Mouse (Mus musculus) intestine, embryonic 15.5 days (tissue): Measurements from ENCODE around the gene Scaf1. TPM values are rescaled to one million over a fixed set of nuclear protein-coding genes. Genes with fewer than 3 reads are reported as not detected.

Source experiments
- ATAC-seq: fragments of 200-750 bp; cut with Nextera tagmentation; 2 replicates; pipeline ENCODE4 v1.8.0; 2017; ENCODE audit warnings: moderate TSS enrichment, moderate library complexity
- H3K27ac ChIP-seq: fragments of 300-500 bp; sonication (generic); 2 replicates; pipeline ENCODE4 v1.5.1; 2015; ENCODE audit warnings: mild to moderate bottlenecking, inconsistent platforms
- H3K27me3 ChIP-seq: fragments of 300-500 bp; sonication (generic); replicated peaks from 2 replicates; pipeline ENCODE4 v1.6.1; 2015; ENCODE audit warnings: inconsistent platforms
- H3K36me3 ChIP-seq: fragments of 300-500 bp; sonication (generic); 2 replicates; pipeline ENCODE4 v1.6.1; 2015; ENCODE audit warnings: inconsistent platforms
- H3K4me1 ChIP-seq: fragments of 300-500 bp; sonication (generic); replicated peaks from 2 replicates; pipeline ENCODE4 v1.6.1; 2015; ENCODE audit warnings: inconsistent platforms
- H3K4me2 ChIP-seq: fragments of 300-500 bp; sonication (generic); replicated peaks from 2 replicates; pipeline ENCODE4 v1.6.1; 2015; ENCODE audit warnings: mild to moderate bottlenecking, inconsistent platforms
- H3K4me3 ChIP-seq: fragments of 300-500 bp; sonication (generic); replicated peaks from 2 replicates; pipeline ENCODE4 v1.5.1; 2015; ENCODE audit warnings: inconsistent platforms
- H3K9ac ChIP-seq: fragments of 300-500 bp; sonication (generic); 2 replicates; pipeline ENCODE4 v1.6.1; 2015; ENCODE audit warnings: inconsistent platforms
- H3K9me3 ChIP-seq: fragments of 300-500 bp; sonication (generic); 2 replicates; pipeline ENCODE4 v1.6.1; 2016; ENCODE audit warnings: inconsistent platforms
- WGBS: fragments of 180-500 bp; shearing (Covaris S2); methylation state at CpG from one replicate; pipeline ENCODE4 v1.1.7; 2015; 5-methylcytosine and 5-hydroxymethylcytosine counted together
- polyA plus RNA-seq: library from polyadenylated mRNA; unstranded; fragments of >200 nt; fragmentation: Nextera tagmentation; extraction: Ambion mirVana; gene quantifications from 2 replicates; pipeline ENCODE4 v1.2.1, GENCODE M21; 2015

Gene Scaf1
- polyA plus RNA-seq, 1 experiment from 2014 or later, result 32.0 TPM

GRCm38 (mm10) chr7:45052181-45052861 is 36.2 kb upstream of the Scaf1 start:
- peaks cover 19% of the 10 kb centered on the region for H3K4me1 ChIP-seq
- no peaks in the 10 kb centered on the region for H3K27me3 ChIP-seq
- H3K27ac ChIP-seq, result peak overlapping the region; percentile 100
- ATAC-seq, result no peak
- peak overlapping the region; percentile 95 for H3K4me2 ChIP-seq
- peaks cover 31% of the 10 kb centered on the region for H3K36me3 ChIP-seq
- under 1% methylated on average over 38 of the region's 38 CpGs for WGBS
- H3K4me3 ChIP-seq, result peak overlapping the region; percentile 78
- peak overlapping the region; percentile 90 for H3K9ac ChIP-seq
- no peaks in the 10 kb centered on the region for H3K9me3 ChIP-seq

DNA sequence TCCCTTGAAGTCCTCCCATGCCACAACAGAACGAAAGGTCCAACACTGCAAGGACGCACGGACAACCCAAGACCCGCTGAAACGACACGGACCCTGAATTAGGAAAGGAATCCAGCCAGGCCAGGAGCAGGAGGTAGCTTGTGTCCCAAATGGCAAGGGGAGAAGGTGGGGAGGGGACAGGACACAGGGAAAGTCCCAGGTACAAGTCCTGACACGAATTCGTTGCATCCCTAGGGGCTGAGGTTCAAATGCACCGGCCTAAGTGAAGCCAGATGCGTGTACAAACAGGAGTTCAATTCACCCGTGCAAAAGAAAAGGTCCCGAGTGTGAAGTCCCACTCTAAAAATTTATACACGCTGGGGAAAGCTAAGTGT is 35.4 kb upstream of the Scaf1 start:
- WGBS, result 2% methylated on average over 13 of the region's 13 CpGs
- Histone ChIP-seq H3K27me3 (no peaks in the 10 kb centered on the region), H3K9me3 (no peaks in the 10 kb centered on the region), H3K27ac (peak overlapping the region; percentile 100), H3K4me1 (peaks cover 19% of the 10 kb centered on the region), H3K4me2 (peak overlapping the region; percentile 95), H3K4me3 (peak overlapping the region; percentile 78), H3K9ac (peak overlapping the region; percentile 90), H3K36me3 (peaks cover 37% of the 10 kb centered on the region)
- no peak for ATAC-seq

GRCm38 (mm10) chr7:45050945-45051600 is 34.9 kb upstream of the Scaf1 start:
- ATAC-seq, result peak; percentile 15; the same call in 1 of the 2 replicates
- Histone ChIP-seq H3K4me3 (peak overlapping the region; percentile 78), H3K4me1 (peaks cover 19% of the 10 kb centered on the region), H3K27me3 (no peaks in the 10 kb centered on the region), H3K4me2 (peak overlapping the region; percentile 95), H3K36me3 (peaks cover 41% of the 10 kb centered on the region), H3K9me3 (no peaks in the 10 kb centered on the region), H3K27ac (peak overlapping the region; percentile 100), H3K9ac (peak overlapping the region; percentile 90)
- WGBS, result 6% methylated on average over 16 of the region's 16 CpGs

DNA sequence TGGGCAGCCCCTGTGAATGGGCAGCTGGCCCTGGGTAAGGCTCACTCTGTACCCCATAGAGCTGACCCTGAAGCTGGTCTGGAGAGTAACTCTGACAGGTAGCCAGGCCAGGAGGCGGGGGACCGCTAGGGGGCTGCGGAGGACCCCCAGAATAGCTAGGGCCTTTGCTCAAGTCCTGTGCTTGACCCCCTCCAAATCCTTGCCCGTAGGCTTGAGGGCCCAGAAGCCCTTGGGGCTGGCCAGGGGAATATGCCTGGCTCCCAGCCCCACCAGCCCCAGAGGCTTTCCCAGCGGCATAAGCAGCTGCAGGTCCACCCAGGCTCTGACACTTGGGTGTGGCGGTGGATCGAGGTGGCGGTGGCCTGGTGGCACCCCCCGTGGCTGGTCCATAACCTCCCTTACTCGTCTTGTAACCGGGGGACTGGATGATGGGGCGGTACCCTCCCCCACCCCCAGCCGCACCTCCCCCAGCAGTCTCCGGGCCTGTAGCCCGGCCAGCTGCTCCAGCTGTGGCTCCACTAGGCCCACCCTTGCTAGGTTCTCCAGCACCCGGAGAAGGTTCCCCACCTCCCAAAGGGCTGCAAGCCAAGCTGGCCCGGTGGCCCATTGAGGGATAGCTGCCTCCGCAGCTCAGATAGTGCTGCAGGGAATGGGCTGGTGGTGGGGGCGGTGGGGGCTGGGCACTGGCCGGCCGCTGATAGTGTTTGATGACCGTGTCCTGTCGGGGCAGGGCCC is 32.9 kb upstream of the Scaf1 start:
- H3K27ac ChIP-seq, result no peak overlapping the region
- no peaks in the 10 kb centered on the region for H3K9me3 ChIP-seq
- no peaks in the 10 kb centered on the region for H3K27me3 ChIP-seq
- no peak overlapping the region for H3K4me2 ChIP-seq
- H3K9ac ChIP-seq, result no peak overlapping the region
- no peak overlapping the region for H3K4me3 ChIP-seq
- H3K36me3 ChIP-seq, result peaks cover 56% of the 10 kb centered on the region
- H3K4me1 ChIP-seq, result peaks cover 15% of the 10 kb centered on the region
- WGBS, result 91% methylated on average over 23 of the region's 23 CpGs
- no peak for ATAC-seq

DNA sequence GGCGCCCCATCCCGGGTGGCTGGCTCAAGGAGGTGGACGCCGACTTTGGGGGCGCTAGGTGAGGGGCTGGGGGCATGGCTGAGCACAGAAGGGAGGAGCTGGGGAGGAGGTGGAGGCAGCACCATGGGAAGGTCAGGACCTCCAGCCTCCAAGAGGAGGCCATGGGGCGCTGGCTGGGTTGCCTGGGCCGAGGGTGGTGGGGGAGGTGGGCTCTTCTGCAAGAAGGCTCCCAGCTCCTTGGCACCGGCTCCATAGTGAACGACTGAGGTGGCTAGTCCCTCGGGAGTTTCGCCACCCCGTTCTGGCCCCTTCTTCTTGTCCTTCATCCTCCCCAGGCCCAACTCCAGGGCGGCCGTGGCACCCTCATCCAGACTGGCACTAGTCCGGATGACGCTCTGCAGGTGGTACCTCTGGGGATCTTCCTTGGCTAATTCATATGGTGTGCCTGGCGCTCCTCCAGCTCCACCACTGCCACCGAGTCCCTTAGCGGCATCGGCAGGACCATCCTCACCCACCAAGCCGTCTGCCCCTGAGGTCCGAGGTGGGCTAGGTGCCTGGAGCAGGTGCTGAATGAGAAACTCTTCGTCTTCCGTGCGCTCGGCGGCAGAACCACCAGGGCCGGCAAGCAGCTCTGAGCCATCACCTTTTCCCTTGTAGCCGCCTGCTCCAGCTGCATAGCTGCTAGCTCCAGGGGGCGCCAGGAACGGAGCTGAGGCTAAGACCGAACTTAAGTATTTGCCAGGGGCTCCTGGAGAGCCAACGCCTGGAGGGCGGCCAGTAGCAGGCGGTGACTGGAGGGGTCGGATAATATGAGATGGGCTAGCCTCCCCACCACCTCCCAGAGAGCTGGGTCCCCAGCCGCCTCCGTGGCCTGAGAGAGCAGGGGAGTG is 32.1 kb upstream of the Scaf1 start:
- ATAC-seq, result no peak
- Histone ChIP-seq H3K9me3 (no peaks in the 10 kb centered on the region), H3K4me1 (peaks cover 15% of the 10 kb centered on the region), H3K4me2 (no peak overlapping the region), H3K36me3 (peaks cover 63% of the 10 kb centered on the region), H3K4me3 (no peak overlapping the region), H3K27me3 (no peaks in the 10 kb centered on the region), H3K27ac (no peak overlapping the region), H3K9ac (no peak overlapping the region)
- 92% methylated on average over 38 of the region's 38 CpGs for WGBS

DNA sequence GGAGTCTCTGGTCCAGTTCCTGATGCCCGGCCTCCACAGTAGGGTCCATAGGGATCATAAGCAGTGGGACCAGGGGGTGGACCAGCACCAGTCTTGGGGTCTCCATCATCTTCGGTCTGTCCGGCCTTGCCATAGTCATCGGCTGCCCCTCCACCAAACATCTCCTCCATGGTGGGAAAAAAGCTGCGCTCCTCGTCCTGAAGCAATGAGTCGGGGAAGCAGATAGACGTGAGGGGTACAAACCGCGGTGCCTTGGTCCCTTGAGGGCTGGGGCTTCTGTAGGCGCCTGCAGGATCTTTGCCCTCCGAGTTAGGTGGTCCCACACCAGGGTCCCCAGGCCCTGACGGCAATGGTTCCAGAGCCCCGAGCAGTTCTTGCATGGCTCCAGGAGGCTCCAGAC is 31.3 kb upstream of the Scaf1 start:
- H3K9me3 ChIP-seq, result no peaks in the 10 kb centered on the region
- no peak overlapping the region for H3K4me2 ChIP-seq
- no peak for ATAC-seq
- H3K9ac ChIP-seq, result no peak overlapping the region
- no peak overlapping the region for H3K4me3 ChIP-seq
- H3K27me3 ChIP-seq, result no peaks in the 10 kb centered on the region
- H3K27ac ChIP-seq, result no peak overlapping the region
- 95% methylated on average over 14 of the region's 14 CpGs for WGBS
- peaks cover 15% of the 10 kb centered on the region for H3K4me1 ChIP-seq
- peaks cover 70% of the 10 kb centered on the region for H3K36me3 ChIP-seq

GRCm38 (mm10) chr7:45046853-45047350 is 30.7 kb upstream of the Scaf1 start:
- 93% methylated on average over 26 of the region's 26 CpGs for WGBS
- Histone ChIP-seq H3K27me3 (no peaks in the 10 kb centered on the region), H3K27ac (no peak overlapping the region), H3K4me3 (no peak overlapping the region), H3K36me3 (peaks cover 76% of the 10 kb centered on the region), H3K4me1 (peaks cover 13% of the 10 kb centered on the region), H3K9ac (no peak overlapping the region), H3K9me3 (no peaks in the 10 kb centered on the region), H3K4me2 (no peak overlapping the region)
- ATAC-seq, result no peak

- peaks cover 86% of the 10 kb centered on the region for H3K36me3 ChIP-seq
- 92% methylated on average over 22 of the region's 22 CpGs for WGBS
These were observed 29.6 kb upstream of the Scaf1 start for GRCm38 (mm10) chr7:45045741-45046140.

GRCm38 (mm10) chr7:45043307-45043706 is 27.1 kb upstream of the Scaf1 start:
- Histone ChIP-seq H3K4me3 (no peak overlapping the region), H3K4me2 (no peak overlapping the region), H3K36me3 (peaks cover 85% of the 10 kb centered on the region), H3K9me3 (no peaks in the 10 kb centered on the region), H3K4me1 (no peaks in the 10 kb centered on the region), H3K27me3 (no peaks in the 10 kb centered on the region), H3K9ac (no peak overlapping the region), H3K27ac (no peak overlapping the region)
- 94% methylated on average over 14 of the region's 14 CpGs for WGBS
- no peak for ATAC-seq

More at GRCm38 (mm10) chr7:45045741-45046140, 29.6 kb upstream of the Scaf1 start:
- no peak for ATAC-seq
- Histone ChIP-seq H3K27ac (no peak overlapping the region), H3K9ac (no peak overlapping the region), H3K27me3 (no peaks in the 10 kb centered on the region), H3K4me1 (peaks cover 3% of the 10 kb centered on the region; the same call in 1 of the 2 replicates), H3K9me3 (no peaks in the 10 kb centered on the region), H3K4me2 (no peak overlapping the region), H3K4me3 (no peak overlapping the region)

GRCm38 (mm10) chr7:45040851-45041250 is 24.7 kb upstream of the Scaf1 start:
- no peak overlapping the region for H3K9ac ChIP-seq
- 92% methylated on average over 9 of the region's 9 CpGs for WGBS
- no peak for ATAC-seq
- no peaks in the 10 kb centered on the region for H3K4me1 ChIP-seq
- no peak overlapping the region for H3K4me2 ChIP-seq
- no peaks in the 10 kb centered on the region for H3K27me3 ChIP-seq
- no peaks in the 10 kb centered on the region for H3K9me3 ChIP-seq
- no peak overlapping the region for H3K4me3 ChIP-seq
- H3K36me3 ChIP-seq, result peaks cover 70% of the 10 kb centered on the region
- H3K27ac ChIP-seq, result no peak overlapping the region

GRCm38 (mm10) chr7:45038411-45038810 is 22.2 kb upstream of the Scaf1 start:
- Histone ChIP-seq H3K36me3 (peaks cover 73% of the 10 kb centered on the region), H3K9me3 (no peaks in the 10 kb centered on the region), H3K27me3 (no peaks in the 10 kb centered on the region), H3K4me1 (no peaks in the 10 kb centered on the region), H3K4me3 (no peak overlapping the region), H3K4me2 (no peak overlapping the region), H3K9ac (no peak overlapping the region), H3K27ac (no peak overlapping the region)
- no peak for ATAC-seq
- 89% methylated on average over 9 of the region's 9 CpGs for WGBS
